Mouse (Mus musculus): ENCODE measurements at regions not wholly inside any gene's neighbourhood (a gene's known extent, or its start where the extent isn't known, plus 50 kb on each side); places are given as distances from the start of the nearest gene placed in this dataset.

- no peaks in the 10 kb centered on the region for H3K36me3 ChIP-seq (replicated peaks)
- TF ChIP-seq GATA1 (IDR thresholded peaks at IDR 0.05; ENCODE audit: borderline replicate concordance, low read length) (no peak), TAL1 (conservative IDR thresholded peaks at IDR 0.05; ENCODE audit: low read depth, low read length) (no peak), POLR2AphosphoS5 (IDR thresholded peaks at IDR 0.05; ENCODE audit: insufficient replicate concordance, low read depth, low read length) (no peak), GATA2 (IDR thresholded peaks at IDR 0.05; ENCODE audit: borderline replicate concordance, low read depth, low read length) (no peak), CTCF (IDR thresholded peaks at IDR 0.05; ENCODE audit: low read depth, low read length) (no peak)
- ATAC-seq (ENCODE audit: extremely low read depth, insufficient number of reproducible peaks, low FRiP score, poor library complexity, severe bottlenecking): no peak
Observed at GRCm38 (mm10) chr2:139055249-139055648, 438.5 kb upstream of the Sptlc3 start.

GRCm38 (mm10) chr2:139069276-139069961, 424.3 kb upstream of the Sptlc3 start:
- Histone ChIP-seq H3K4me1 (ENCODE audit: insufficient read depth, low read depth, low read length) (no peaks in the 10 kb centered on the region), H3K36me3 (replicated peaks) (no peaks in the 10 kb centered on the region), H3K27me3 (ENCODE audit: insufficient read depth, low read length) (no peaks in the 10 kb centered on the region), H3K4me3 (ENCODE audit: low read depth, low read length) (no peak overlapping the region), H3K9me3 (replicated peaks) (peaks cover 5% of the 10 kb centered on the region)
- DNase-seq (ENCODE audit: low spot score) (no peak), ATAC-seq (ENCODE audit: extremely low read depth, insufficient number of reproducible peaks, low FRiP score, poor library complexity, severe bottlenecking) (no peak)
- TF ChIP-seq CTCF (IDR thresholded peaks at IDR 0.05; ENCODE audit: low read depth, low read length) (no peak), GATA1 (IDR thresholded peaks at IDR 0.05; ENCODE audit: borderline replicate concordance, low read length) (no peak), TAL1 (conservative IDR thresholded peaks at IDR 0.05; ENCODE audit: low read depth, low read length) (no peak), POLR2AphosphoS5 (IDR thresholded peaks at IDR 0.05; ENCODE audit: insufficient replicate concordance, low read depth, low read length) (no peak), GATA2 (IDR thresholded peaks at IDR 0.05; ENCODE audit: borderline replicate concordance, low read depth, low read length) (no peak)

More at GRCm38 (mm10) chr2:139055249-139055648, 438.5 kb upstream of the Sptlc3 start:
- no peak overlapping the region for H3K4me3 ChIP-seq (ENCODE audit: low read depth, low read length)
- H3K27me3 ChIP-seq (ENCODE audit: insufficient read depth, low read length): no peaks in the 10 kb centered on the region
- no peaks in the 10 kb centered on the region for H3K4me1 ChIP-seq (ENCODE audit: insufficient read depth, low read depth, low read length)
- H3K9me3 ChIP-seq (replicated peaks): no peaks in the 10 kb centered on the region
- no peak for DNase-seq (ENCODE audit: low spot score)

GRCm38 (mm10) chr2:139071690-139072089, 422.0 kb upstream of the Sptlc3 start:
- no peaks in the 10 kb centered on the region for H3K36me3 ChIP-seq (replicated peaks)
- TF ChIP-seq GATA1 (IDR thresholded peaks at IDR 0.05; ENCODE audit: borderline replicate concordance, low read length) (no peak), CTCF (IDR thresholded peaks at IDR 0.05; ENCODE audit: low read depth, low read length) (no peak), POLR2AphosphoS5 (IDR thresholded peaks at IDR 0.05; ENCODE audit: insufficient replicate concordance, low read depth, low read length) (no peak), GATA2 (IDR thresholded peaks at IDR 0.05; ENCODE audit: borderline replicate concordance, low read depth, low read length) (no peak), TAL1 (conservative IDR thresholded peaks at IDR 0.05; ENCODE audit: low read depth, low read length) (no peak)
- H3K9me3 ChIP-seq (replicated peaks): peaks cover 5% of the 10 kb centered on the region
- no peaks in the 10 kb centered on the region for H3K4me1 ChIP-seq (ENCODE audit: insufficient read depth, low read depth, low read length)
- ATAC-seq (ENCODE audit: extremely low read depth, insufficient number of reproducible peaks, low FRiP score, poor library complexity, severe bottlenecking): no peak
- H3K27me3 ChIP-seq (ENCODE audit: insufficient read depth, low read length): no peaks in the 10 kb centered on the region
- no peak overlapping the region for H3K4me3 ChIP-seq (ENCODE audit: low read depth, low read length)
- DNase-seq (ENCODE audit: low spot score): no peak

- H3K4me3 ChIP-seq (ENCODE audit: low read depth, low read length): no peak overlapping the region
- no peaks in the 10 kb centered on the region for H3K36me3 ChIP-seq (replicated peaks)
- H3K27me3 ChIP-seq (ENCODE audit: insufficient read depth, low read length): no peaks in the 10 kb centered on the region
- no peaks in the 10 kb centered on the region for H3K9me3 ChIP-seq (replicated peaks)
- DNase-seq (ENCODE audit: low spot score) (no peak), ATAC-seq (ENCODE audit: extremely low read depth, insufficient number of reproducible peaks, low FRiP score, poor library complexity, severe bottlenecking) (no peak)
- no peaks in the 10 kb centered on the region for H3K4me1 ChIP-seq (ENCODE audit: insufficient read depth, low read depth, low read length)
- no peak for TF ChIP-seq GATA2 (IDR thresholded peaks at IDR 0.05; ENCODE audit: borderline replicate concordance, low read depth, low read length)
- TF ChIP-seq TAL1 (conservative IDR thresholded peaks at IDR 0.05; ENCODE audit: low read depth, low read length): no peak
- TF ChIP-seq CTCF (IDR thresholded peaks at IDR 0.05; ENCODE audit: low read depth, low read length): no peak
- TF ChIP-seq POLR2AphosphoS5 (IDR thresholded peaks at IDR 0.05; ENCODE audit: insufficient replicate concordance, low read depth, low read length): no peak
- TF ChIP-seq GATA1 (IDR thresholded peaks at IDR 0.05; ENCODE audit: borderline replicate concordance, low read length): no peak
Observed at GRCm38 (mm10) chr2:139093487-139094066, 400.1 kb upstream of the Sptlc3 start.

GRCm38 (mm10) chr2:139111669-139112068, 382.0 kb upstream of the Sptlc3 start:
- TF ChIP-seq TAL1 (conservative IDR thresholded peaks at IDR 0.05; ENCODE audit: low read depth, low read length) (no peak), CTCF (IDR thresholded peaks at IDR 0.05; ENCODE audit: low read depth, low read length) (no peak), GATA2 (IDR thresholded peaks at IDR 0.05; ENCODE audit: borderline replicate concordance, low read depth, low read length) (no peak)
- Histone ChIP-seq H3K4me3 (ENCODE audit: low read depth, low read length) (no peak overlapping the region), H3K4me1 (ENCODE audit: insufficient read depth, low read depth, low read length) (no peaks in the 10 kb centered on the region), H3K9me3 (replicated peaks) (peaks cover 2% of the 10 kb centered on the region), H3K27me3 (ENCODE audit: insufficient read depth, low read length) (no peaks in the 10 kb centered on the region), H3K36me3 (replicated peaks) (no peaks in the 10 kb centered on the region)
- no peak for ATAC-seq (ENCODE audit: extremely low read depth, insufficient number of reproducible peaks, low FRiP score, poor library complexity, severe bottlenecking)
- DNase-seq (ENCODE audit: low spot score): no peak

- Histone ChIP-seq H3K4me1 (ENCODE audit: insufficient read depth, low read depth, low read length) (no peaks in the 10 kb centered on the region), H3K36me3 (replicated peaks) (no peaks in the 10 kb centered on the region), H3K4me3 (ENCODE audit: low read depth, low read length) (no peak overlapping the region), H3K9me3 (replicated peaks) (peaks cover 2% of the 10 kb centered on the region), H3K27me3 (ENCODE audit: insufficient read depth, low read length) (no peaks in the 10 kb centered on the region)
- ATAC-seq (ENCODE audit: extremely low read depth, insufficient number of reproducible peaks, low FRiP score, poor library complexity, severe bottlenecking) (no peak), DNase-seq (ENCODE audit: low spot score) (no peak)
- no peak for TF ChIP-seq CTCF (IDR thresholded peaks at IDR 0.05; ENCODE audit: low read depth, low read length)
- no peak for TF ChIP-seq TAL1 (conservative IDR thresholded peaks at IDR 0.05; ENCODE audit: low read depth, low read length)
- TF ChIP-seq GATA2 (IDR thresholded peaks at IDR 0.05; ENCODE audit: borderline replicate concordance, low read depth, low read length): no peak
- TF ChIP-seq GATA1 (IDR thresholded peaks at IDR 0.05; ENCODE audit: borderline replicate concordance, low read length): no peak
- no peak for TF ChIP-seq POLR2AphosphoS5 (IDR thresholded peaks at IDR 0.05; ENCODE audit: insufficient replicate concordance, low read depth, low read length)
Observed at GRCm38 (mm10) chr2:139114523-139114922, 379.2 kb upstream of the Sptlc3 start.

Measured in G1E (cell line).